Mouse (Mus musculus): ENCODE data around the gene Nudt5.
"Not testable (repeated sequence)": the region's sequence is repeated elsewhere in the genome, so short reads cannot be mapped to it uniquely, and the experiment has no call there.

The Nudt5 gene

DNA sequence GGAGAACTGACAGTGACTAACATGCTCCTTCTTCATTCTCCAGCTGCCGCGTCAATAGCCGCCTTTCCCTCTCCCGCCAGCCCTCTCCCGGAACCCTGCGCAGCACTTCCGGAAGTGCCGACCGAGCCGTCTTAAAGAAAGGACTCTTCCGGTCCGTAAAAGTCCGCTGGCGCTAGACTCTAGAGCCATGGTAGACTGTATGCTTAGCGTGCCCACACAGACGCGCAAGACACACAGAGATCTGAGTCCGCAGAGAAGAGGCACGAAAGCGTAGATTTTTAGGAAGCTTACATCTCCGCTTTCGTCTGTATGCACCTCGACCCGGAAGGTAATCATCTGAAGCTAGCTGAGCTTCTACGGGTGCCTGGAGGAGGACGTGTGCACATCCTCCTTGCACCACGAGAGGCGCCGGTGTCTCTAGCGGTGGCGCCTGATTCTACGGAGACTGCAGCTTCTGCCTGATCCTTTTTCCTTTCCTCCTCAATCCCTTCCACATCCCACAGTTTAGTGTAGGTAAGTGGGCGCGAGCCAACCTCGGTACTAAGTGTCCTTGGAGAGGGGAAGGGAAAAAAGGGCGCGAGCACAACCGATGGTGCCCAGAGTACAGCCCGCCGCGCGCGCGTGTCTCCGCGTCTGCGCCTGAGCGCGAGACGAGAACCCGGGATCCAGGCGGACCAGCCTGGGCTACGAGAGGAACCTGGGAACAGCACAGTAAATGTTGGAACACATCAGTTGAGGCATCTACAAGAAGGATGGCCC, at the start of gene Nudt5, which contains the start of gene Cdc123:
Gene Nudt5, plus strand, starts transcription at position 147 of the 759 bp plus-strand sequence.
Gene Cdc123, minus strand, starts transcription at position 292 of the 759 bp plus-strand sequence.
- DNase-seq (ENCODE audit: low read depth, low spot score) = peak; percentile 93

DNA sequence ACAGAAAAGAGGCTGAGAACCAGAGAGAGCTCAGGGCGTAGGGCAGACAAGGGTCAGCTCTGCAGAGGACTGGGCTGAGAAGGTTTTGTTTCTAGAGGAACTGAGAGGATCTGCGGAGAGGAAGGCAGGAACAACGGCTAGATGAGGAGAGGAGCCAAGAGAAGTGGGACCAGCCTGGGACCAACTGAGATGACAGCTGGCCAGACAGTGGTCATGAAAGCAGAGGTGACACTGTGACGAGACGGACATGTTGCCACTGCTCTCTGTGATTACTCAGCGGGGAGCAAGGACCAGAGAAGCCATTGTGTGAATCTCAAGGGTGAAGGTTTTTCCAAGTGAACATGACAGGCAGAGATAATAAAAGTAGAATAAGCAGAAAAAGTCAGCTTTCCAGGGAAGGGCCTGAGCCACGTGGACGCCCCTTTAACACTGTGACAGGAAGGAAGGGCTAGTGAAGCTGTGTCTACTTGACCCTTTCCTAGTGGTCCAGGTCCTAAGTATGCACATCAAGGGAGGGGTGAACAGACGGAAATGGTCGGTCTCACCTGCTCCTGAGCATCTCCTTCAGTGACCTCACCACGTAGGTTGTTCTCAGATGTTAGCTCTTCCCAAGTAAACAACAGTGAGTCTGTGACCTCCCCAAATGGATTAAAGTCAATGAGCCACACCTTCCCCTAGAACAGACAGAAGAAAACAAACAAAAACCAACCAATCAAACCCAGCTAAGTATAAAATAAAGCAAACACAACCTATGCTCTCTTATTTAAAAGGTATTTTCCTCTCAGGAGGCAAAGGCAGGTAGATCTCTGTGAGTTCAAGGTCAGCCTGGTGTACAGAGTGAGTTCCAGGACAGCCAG, 46.8 kb upstream of the Nudt5 start:
- no peak for DNase-seq (ENCODE audit: low read depth, low spot score)

DNA sequence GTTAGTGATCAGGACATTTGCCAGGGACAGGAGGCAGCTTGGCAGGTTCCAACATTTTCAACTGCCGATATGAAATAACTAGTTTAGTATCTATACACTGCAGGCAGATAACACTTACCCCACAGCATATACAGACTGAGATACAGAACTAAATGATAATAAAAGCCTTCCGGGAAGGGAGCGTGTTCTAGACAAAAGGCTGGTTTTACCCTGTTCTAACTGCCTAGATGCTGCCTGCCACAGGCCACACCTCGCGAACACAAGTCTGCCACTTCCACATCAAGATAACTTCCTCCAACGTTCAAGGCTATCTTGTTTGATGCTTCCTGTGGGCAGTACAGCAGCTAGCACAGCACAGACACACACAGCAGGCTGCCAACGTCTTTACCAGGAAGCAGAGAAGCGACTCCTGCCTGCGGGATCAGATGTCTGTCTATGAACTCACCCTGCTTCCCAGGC, 43.6 kb upstream of the Nudt5 start:
- no peak for DNase-seq (ENCODE audit: low read depth, low spot score)

DNA sequence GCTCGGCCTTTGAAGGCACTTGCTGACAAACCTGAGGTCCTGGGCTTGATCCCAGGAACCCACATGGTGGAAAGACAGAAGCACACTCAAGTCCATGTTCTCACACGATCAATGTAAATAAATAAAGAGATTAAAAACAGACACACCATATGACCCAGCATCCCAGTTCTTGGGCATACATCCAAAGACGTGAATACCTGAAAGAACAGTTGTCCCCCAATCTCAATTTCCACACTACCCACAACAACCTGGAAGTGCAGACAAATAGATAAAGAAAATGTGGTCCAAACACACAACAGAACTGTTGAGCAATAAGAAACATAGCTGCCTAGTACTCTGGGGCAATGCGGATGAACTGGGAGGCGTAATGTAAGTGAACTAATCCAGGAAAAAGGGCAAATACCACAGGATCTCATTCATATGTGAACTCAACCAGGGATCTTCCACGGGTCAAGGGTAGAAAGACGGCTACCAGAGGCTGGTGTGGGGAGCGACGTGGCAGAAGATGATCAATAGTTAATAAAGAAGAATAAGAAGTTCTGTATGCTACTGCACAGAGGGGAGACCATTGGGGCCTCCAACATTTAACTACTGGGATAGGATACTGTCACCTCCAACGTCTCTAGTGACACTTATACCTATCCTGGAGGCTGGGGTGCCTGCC, 42.8 kb upstream of the Nudt5 start:
- no peak for DNase-seq (ENCODE audit: low read depth, low spot score)

DNA sequence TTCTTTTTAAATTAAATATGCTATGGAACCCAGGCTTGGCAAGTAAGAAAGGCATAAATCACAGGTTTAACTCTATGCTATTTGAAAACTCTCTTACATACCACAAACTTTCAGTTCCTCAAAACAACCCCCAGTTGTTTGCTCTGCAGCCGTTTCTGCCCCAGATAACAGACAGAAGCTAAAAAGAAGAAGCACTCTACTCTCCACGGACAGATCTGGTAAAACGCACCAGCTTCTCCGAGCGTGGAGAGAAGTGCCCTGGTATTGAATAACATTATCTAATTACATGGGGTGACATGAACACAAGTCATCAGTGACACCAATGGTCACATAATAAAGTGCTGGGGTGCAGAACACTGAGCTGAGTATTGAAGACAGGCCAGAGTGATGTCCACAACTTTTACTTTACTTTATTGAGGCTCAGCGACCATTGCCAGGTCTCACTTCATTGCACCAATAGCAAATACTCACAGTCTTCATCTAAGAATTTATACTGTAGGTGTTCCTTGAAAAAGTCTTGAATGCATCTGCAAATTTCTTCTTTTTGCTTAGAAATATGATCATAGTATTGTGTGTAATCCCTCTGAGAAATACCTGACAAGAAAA, 40.3 kb upstream of the Nudt5 start:
- DNase-seq (ENCODE audit: low read depth, low spot score) = no peak

DNA sequence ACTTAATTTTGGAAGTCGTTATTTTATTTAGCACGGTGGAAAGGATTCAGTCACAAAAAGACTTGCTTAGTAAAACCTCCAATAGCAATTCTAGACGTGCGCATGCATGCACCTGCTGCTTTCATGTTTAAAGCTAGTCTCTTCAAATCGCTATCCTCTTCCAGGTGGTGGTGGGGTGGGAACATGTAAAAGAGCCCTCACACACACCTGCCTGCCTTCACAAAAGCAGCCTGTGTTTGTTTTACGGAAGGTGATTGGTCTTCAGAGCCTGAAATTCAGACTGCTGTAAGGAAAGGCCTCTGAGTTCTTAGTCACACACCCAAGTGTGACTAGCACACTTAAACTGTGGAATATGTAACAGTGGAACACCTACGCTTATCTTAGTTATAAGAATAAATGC, 39.6 kb upstream of the Nudt5 start:
- no peak for DNase-seq (ENCODE audit: low read depth, low spot score)

DNA sequence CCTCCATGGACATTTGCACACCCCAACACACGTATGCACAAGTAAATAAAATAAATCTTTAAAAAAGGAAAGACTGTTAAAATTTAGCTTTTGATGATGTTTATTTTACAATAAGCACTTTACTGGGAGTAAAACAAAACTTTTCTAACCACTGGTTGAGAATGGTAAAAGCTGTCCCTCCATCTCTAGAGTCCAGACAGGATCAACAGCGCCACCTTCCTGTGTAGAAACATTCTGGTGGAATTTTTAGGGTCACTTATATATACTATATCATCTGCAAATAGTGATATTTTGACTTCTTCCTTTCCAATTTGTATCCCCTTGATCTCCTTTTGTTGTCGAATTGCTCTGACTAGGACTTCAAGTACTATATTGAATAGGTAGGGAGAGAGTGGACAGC, 38.6 kb upstream of the Nudt5 start:
- not testable (repeated sequence) for DNase-seq (ENCODE audit: low read depth, low spot score)

DNA sequence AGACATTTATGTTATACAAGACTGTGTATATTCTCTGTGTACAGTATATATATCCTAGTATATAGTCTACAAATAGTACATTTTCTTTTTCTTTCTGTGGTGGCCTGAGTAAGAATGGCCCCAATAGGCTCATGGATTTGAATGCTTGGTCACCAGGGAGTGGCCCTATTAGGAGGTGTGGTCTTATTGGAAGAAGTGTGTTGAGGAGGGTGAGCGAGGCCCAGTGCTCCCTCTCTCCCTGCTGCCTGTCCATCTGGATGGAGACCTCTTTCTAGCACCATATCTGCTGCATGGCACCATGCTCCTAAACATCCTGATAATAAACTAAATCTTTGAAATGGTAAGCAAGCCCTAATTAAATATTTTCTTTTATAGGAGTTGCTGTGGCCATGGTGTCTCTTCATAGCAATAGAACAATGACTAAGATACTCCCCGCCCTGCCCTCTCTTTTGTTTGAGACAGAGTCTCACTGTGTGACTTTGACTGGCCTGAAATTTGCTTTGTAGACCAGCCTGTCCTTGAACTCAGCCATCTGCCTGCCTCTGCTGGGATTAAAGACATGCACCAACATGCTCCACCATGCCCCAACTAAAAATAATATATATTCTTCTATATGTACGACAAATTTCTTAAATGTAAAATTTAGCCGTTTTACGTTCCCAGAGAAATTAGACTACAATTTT, 34.6 kb upstream of the Nudt5 start:
- DNase-seq (ENCODE audit: low read depth, low spot score) = no peak

DNA sequence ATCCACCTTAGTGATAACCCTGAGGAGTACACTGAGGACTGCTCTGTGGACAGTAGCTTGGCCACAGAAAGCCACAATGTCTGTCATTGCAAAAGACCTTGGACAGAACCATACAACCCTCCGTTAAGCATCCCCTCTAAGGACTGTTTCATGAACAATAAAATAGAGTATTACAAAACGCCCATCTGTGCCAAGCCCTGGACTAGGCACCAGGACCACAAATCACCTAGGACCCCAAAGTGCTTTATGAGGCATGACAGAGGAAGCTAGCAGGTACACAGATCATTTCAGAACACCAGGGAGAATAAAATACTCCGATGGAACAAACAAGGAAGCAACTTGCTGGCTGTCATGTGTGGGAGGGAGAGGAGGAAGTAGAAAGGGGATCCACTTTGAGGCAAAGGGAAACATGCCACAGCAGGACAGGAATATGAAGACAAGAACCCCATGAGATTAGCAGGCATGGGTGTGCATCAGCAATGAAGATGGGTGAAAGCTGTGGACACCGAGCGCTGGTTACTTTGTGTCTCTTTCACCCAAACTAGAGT, 33.5 kb upstream of the Nudt5 start:
- no peak for DNase-seq (ENCODE audit: low read depth, low spot score)

DNA sequence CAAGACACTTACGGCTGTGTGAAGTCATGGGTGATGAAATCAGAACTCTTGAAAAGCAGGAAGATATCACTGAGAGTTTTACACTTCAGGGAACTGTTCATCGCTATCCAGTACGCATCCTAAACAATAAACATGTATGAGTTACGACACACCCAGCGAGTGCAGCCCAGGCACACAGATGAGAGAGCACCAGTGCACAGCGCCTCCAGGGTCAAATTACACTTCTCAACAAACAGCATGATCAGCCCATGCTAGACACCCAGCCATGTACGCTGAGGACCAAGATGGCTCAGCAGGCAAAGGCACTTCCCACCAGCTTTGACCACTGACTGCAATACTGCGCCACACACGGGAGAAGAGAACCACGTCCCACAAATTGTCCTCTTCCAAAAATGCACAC, 23.6 kb upstream of the Nudt5 start:
- DNase-seq (ENCODE audit: low read depth, low spot score) = no peak

DNA sequence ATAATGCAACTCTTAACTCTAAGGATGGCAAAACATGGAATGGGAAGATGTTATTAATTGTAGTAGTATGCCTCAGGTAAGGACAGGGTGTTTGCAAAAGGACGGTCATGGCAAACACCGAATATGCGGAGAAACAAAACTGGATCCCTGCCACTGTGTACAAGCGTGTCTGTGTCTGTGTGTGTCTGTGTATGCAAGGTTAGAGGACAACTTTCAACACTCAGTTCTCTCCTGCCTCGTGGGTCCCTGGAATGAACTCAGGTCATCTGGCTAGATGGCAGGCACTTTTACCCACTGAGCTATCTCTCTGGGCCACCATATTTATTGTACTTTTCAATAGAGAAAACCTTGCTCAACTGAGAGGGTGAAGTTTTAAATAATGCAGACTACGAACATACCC, 22.4 kb upstream of the Nudt5 start:
- DNase-seq (ENCODE audit: low read depth, low spot score) = no peak

DNA sequence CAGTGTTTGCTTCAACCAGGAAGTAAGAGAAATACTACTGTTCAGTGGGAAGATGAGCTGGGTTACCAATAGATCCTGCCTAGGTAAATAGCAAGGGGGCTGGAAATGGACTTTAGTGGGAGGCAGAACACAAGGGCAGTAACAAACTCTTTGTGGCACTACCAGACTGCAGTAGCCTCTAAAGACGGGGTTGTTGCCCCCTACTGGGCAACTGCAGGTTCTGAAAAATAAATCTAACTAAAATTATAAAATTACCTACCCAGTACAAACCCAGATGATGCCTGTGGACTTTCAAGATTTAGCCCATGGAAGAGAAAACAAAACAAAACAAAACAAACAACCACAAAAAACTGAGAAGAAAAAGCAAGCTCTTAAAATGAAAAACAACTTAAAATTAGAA, 20.6 kb upstream of the Nudt5 start:
- DNase-seq (ENCODE audit: low read depth, low spot score) = no peak

DNA sequence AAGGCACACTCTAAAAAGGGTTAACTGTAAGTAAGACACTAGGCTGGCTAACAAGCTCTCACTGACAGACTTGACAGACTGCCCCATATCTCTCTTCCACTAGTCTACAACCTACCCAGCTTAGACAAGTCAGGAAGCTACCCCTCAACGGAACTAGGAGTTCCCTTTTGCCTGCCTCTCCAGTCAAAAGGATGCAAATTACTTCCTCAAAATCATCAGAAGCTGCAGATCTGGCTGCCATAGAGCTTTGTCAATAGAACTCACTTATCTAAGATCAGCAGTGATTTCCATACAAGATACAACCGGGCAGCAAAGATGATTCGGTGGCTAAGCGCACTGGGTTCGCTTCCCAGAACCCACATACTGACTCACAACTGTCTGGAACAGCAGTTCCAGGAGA, 20.1 kb upstream of the Nudt5 start:
- no peak for DNase-seq (ENCODE audit: low read depth, low spot score)

DNA sequence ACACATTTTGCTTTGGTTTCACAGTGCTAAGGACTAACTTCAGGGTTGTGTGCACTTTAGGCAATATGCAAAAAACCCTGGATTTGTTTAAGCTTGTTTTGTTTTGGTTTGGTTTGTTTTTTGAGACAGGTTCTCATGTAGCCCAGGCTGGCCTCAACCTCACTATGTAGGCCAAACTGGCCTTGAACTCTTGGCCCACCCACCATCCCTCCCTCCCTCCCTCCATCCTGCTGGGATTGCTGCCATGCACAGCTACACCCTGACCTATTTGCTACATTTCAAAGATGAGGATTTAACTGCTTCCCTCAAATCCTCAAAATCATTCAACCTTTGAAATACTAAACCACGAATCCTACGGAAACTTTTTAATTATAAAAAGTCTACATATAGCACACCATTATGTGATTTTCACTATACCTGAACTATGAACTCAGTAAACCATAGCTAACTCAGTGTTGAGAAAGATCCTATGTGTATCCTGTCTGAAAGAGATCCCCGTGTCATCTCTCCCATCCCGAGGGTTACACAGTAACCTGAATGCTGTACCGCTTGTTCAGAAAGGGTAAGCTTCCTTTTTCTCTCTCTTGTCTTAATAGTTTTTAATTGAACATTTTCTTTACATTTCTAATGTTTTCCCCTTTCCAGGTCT, 19.4 kb upstream of the Nudt5 start:
- DNase-seq (ENCODE audit: low read depth, low spot score) = no peak

DNA sequence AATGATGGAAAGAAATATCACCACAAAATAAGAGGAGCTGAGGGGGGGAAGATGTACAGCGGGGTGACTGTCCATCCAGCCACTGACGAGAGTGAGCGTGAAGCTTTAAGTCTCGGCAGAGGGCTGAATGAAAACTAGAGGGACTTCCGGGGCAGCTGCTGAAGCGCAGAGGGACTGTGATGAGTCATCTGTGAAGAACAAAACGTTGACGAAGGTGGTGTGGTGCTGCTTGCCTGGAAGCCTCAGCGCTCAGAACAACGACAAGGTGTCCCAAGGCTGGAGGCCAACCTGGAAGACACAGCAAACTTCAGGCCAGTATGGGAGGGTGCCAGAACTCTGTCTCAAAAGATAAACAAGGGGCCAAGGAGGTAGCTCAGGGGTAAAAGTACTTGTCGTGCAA, 4.0 kb upstream of the Nudt5 start:
- no peak for DNase-seq (ENCODE audit: low read depth, low spot score)

DNA sequence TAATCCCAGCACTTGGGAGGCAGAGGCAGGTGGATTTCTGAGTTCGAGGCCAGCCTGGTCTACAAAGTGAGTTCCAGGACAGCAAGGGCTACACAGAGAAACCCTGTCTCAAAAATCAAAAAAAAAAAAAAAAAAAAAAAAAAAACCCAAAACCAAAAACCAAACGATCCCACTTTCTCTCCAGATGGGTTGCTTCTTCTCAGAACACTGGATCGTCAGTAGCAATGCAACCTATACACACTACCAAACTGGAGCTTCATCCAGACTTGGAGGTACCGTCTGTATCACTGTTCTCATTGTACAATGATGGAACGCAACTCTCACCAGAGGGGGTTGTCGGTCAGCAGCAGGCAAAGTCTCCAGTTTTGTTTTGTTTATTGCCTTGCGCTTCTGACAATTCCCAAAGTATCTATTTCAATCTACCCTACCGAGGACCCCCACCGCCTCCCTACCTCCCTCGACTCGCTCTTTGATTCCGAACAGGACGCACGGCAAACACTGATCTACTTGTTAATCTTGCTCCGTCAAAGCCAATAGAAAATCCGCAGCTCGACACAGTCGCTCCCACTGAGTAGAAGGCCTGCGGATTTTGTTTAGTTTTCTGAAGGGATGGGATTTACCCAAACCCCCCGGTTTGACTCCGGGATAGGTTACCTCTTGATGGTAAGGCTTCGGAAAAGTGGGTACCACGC, 492 bp upstream of the Nudt5 start:
- DNase-seq (ENCODE audit: low read depth, low spot score) = no peak

DNA sequence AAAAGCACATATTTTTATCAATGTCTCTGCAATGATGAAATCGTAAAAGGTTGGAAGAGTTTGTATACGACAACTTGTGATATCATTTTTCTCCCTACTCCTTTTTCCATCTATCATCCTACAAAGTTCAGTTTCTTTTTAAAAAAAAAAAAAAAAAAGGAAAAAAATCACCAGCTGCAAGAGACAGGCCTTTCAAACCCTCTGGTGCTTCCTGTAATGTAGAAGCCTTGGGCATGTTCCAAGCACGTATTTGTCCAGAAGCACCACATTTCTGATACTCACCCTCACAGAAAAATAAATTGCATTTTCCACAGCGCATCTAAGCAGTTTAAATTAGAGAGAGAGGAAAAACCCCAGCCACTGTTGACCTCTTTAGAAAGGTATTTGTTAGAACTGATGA, 1.0 kb downstream of the Nudt5 start:
- no peak for DNase-seq (ENCODE audit: low read depth, low spot score)

DNA sequence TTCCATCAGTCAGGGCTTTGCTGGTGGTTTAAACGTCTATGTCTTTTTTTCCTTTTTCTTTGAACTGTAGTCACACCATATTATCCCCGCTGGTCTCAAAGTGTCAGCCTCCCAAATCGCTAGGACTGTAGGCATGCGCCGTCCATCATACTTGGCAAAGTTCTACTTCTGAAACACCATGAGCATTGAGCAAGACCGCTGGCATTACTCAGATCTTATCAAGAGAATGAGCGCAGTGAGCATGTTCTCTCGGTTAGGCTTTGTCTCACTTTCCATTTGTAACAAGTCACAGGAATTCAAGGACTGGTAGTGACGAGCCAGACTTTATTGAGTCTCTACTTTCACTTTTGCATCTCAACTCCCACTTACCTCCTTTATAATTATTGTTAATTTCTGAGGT, 6.3 kb downstream of the Nudt5 start:
- no peak for DNase-seq (ENCODE audit: low read depth, low spot score)

DNA sequence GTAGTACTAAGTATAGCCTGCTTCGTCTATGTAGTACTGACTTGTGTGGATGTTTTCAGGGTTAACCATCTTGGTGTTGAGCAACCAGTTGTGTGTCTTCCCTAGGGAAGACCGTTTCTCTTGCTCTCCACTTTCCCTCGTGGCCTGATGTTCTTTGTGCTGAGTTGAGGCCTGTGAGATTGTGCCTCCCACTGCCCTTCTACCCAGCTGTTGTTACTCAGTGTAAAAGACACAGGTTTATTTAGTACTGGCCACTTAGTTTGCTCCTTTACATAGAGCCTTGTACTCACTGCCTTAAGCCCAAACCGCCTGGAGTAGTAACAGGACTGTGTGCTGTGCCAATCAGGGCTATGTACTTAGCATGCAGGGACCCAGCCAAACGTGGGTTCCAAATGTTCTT, 7.0 kb downstream of the Nudt5 start:
- no peak for DNase-seq (ENCODE audit: low read depth, low spot score)

DNA sequence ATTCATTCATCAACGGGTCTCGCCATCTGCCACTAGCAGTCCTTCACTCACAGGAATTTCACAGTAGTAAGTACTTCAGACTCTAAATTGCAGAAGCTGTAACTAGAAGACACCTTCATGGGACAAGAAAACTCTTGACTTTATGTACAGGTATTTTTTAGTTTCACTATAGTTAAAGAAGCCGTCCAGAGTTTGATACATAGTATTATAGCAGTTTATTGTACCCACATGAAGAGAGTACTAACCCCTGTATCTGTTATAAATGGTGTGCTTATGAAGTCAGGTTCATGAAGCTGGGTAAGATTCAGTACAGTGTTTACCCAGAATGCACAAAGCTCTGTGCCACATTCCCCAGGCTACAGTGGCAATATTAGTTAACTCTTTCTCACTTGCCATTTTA, 18.0 kb downstream of the Nudt5 start, which contains the start of gene Gm13199:
Gene Gm13199, minus strand, starts transcription at position 101 of the 400 bp plus-strand sequence.
- no peak for DNase-seq (ENCODE audit: low read depth, low spot score)
